Mouse (Mus musculus) cortical plate, adult 2 months (tissue): Measurements from ENCODE around the gene Smyd5.

Experiments
- CTCF ChIP-seq: fragments of 200-500 bp; IDR thresholded peaks from 2 replicates; pipeline ENCODE4 v1.5.1; 2011; ENCODE audit warnings: mild to moderate bottlenecking, control low read depth, low read length; ENCODE audit not compliant: insufficient read depth; ENCODE audit errors: extremely low read depth
- POLR2A ChIP-seq: fragments of 200-500 bp; IDR thresholded peaks from 2 replicates; pipeline ENCODE4 v1.6.1; 2011; ENCODE audit warnings: mild to moderate bottlenecking, low read length, control low read depth; ENCODE audit not compliant: insufficient read depth; ENCODE audit errors: extremely low read depth

- TF ChIP-seq CTCF (no peak), POLR2A (no peak)
Observed at GRCm38 (mm10) chr6:85491606-85492005, 59.8 kb downstream of the Smyd5 start.
